Mouse (Mus musculus) lung, postnatal 0 days (tissue): ENCODE results near the gene Strn4. TPM values are rescaled to one million over a fixed set of nuclear protein-coding genes. Genes with fewer than 3 reads are reported as not detected.

ENCODE experiments used
- ATAC-seq: fragments of 200-750 bp; cut with Nextera tagmentation; 2 replicates; pipeline ENCODE4 v1.8.0; 2017; ENCODE audit warnings: moderate library complexity
- DNase-seq: peaks from one replicate; pipeline ENCODE4 v3.0.0-alpha.2; 2016; ENCODE audit warnings: low spot score
- H3K27ac ChIP-seq: fragments of 300-500 bp; sonication (generic); 2 replicates; pipeline ENCODE4 v1.5.1; 2014; ENCODE audit warnings: antibody characterized with exemption, mild to moderate bottlenecking, low read length, mixed read lengths
- H3K27me3 ChIP-seq: fragments of 300-500 bp; sonication (generic); replicated peaks from 2 replicates; pipeline ENCODE4 v1.6.1; 2014; ENCODE audit warnings: low read length, mixed read lengths; ENCODE audit not compliant: insufficient read depth
- H3K36me3 ChIP-seq: fragments of 300-500 bp; sonication (generic); 2 replicates; pipeline ENCODE4 v1.6.1; 2014; ENCODE audit warnings: low read length, mixed read lengths; ENCODE audit not compliant: insufficient read depth
- H3K4me1 ChIP-seq: fragments of 300-500 bp; sonication (generic); 2 replicates; pipeline ENCODE4 v1.6.1; 2014; ENCODE audit warnings: antibody characterized with exemption, low read depth, low read length, mixed read lengths; ENCODE audit not compliant: insufficient read depth
- H3K4me2 ChIP-seq: fragments of 300-500 bp; sonication (generic); replicated peaks from 2 replicates; pipeline ENCODE4 v1.6.1; 2014; ENCODE audit warnings: low read depth, mild to moderate bottlenecking, low read length, moderate library complexity, mixed read lengths
- H3K4me3 ChIP-seq: fragments of 300-500 bp; sonication (generic); 2 replicates; pipeline ENCODE4 v1.5.1; 2014; ENCODE audit warnings: low read depth, low read length
- H3K9ac ChIP-seq: fragments of 300-500 bp; sonication (generic); replicated peaks from 2 replicates; pipeline ENCODE4 v1.6.1; 2014; ENCODE audit warnings: low read depth, mild to moderate bottlenecking
- H3K9me3 ChIP-seq: fragments of 300-500 bp; sonication (generic); 2 replicates; pipeline ENCODE4 v1.6.1; 2016; ENCODE audit warnings: low read length, mixed read lengths
- CTCF ChIP-seq: IDR thresholded peaks from 2 replicates; pipeline ENCODE4 v1.5.1; 2016; ENCODE audit warnings: antibody characterized with exemption, mild to moderate bottlenecking
- EP300 ChIP-seq: IDR thresholded peaks from 2 replicates; pipeline ENCODE4 v1.6.1; 2016; ENCODE audit warnings: antibody characterized with exemption, mild to moderate bottlenecking, control low read depth
- WGBS: fragments of 180-500 bp; shearing (Covaris S2); extraction: QIAGEN DNeasy Blood & Tissue Kit; methylation state at CpG from one replicate; pipeline ENCODE4 v1.1.7; 2014; 5-methylcytosine and 5-hydroxymethylcytosine counted together
- polyA plus RNA-seq: library from polyadenylated mRNA; unstranded; fragments of >200 nt; fragmentation: Nextera tagmentation; extraction: Ambion mirVana; gene quantifications from 2 replicates; pipeline ENCODE4 v1.2.1, GENCODE M21; 2015

Strn4 gene
- polyA plus RNA-seq, 1 experiment from 2014 or later: 57.7 TPM

DNA sequence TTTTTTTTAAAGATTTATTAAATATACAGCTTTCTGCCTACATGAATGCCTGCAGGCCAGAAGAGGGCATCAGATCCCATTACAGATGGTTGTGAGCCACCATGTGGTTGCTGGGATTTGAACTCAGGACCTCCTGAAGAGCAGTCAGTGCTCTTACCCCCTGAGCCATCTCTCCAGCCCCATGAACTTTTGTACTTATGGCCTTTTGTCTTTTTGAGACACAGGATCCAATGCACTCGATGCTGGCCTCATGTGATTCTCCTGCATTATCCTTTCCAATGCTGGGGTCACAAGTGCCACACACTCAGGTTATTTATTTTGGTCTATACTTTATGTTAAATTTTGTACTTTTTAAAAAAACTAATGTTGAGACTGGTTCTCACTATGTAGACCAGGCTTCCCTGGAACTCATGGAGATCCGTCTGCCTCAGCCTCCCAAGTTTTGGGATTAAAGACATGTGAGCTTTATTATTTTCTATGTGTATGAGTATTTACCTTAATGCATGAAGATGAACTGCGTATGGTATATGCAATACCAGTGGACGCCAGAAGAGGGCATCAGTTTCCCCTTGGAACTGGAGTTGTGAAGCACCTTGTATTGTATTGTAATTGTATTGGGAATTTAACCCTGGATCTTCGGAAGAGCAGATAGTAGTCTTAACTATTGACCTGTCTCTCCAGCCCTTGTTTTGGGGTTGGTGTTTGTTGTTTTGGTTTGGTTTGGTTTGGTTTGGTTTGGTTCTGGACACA is 44.4 kb downstream of the Strn4 start:
- ATAC-seq: no peak
- DNase-seq: peak; percentile 42

DNA sequence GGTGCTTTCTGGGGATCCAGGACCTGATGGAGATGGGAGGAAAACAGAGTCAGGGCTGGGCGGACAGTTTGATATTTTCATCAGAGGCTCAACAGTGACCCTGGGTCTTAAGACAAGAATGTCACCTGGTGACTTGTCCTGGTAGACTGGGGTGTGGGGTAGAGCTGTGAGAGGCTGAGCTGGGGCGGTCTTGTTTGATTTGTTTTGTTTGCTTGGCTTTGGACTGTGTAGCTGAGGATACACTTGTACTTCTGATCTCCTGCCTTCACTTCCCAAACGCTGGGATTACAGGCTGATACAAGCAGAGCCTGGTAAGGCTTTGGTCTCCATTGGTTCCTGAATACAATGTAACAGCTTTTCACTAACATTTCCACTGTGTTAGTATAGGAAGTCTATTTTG is 51.8 kb downstream of the Strn4 start:
- Histone ChIP-seq H3K4me2 (no peak overlapping the region), H3K27me3 (no peaks in the 10 kb centered on the region), H3K9me3 (no peaks in the 10 kb centered on the region), H3K9ac (no peak overlapping the region), H3K4me1 (no peaks in the 10 kb centered on the region), H3K27ac (peak overlapping the region; percentile 27; the same call in 1 of the 2 replicates), H3K36me3 (0 out of 2 replicates have a peak, but pooled peaks cover 11% of the 10 kb centered on the region), H3K4me3 (no peak overlapping the region)
- ATAC-seq: peak; percentile 36; the same call in 1 of the 2 replicates
- peak; percentile 11 for DNase-seq
- no peak for TF ChIP-seq CTCF
- no peak for TF ChIP-seq EP300
- WGBS: 49% methylated on average over 3 of the region's 3 CpGs

More for the DNA sequence above, 44.4 kb downstream of the Strn4 start:
- Histone ChIP-seq H3K4me2 (no peak overlapping the region), H3K9ac (no peak overlapping the region), H3K27ac (no peak overlapping the region), H3K9me3 (no peaks in the 10 kb centered on the region), H3K36me3 (peaks cover 33% of the 10 kb centered on the region), H3K4me1 (no peaks in the 10 kb centered on the region), H3K27me3 (no peaks in the 10 kb centered on the region), H3K4me3 (no peak overlapping the region)
- WGBS: 30% methylated on average over 5 of the region's 5 CpGs
- TF ChIP-seq CTCF (peak; percentile 83), EP300 (no peak)

- no peak overlapping the region for H3K4me3 ChIP-seq
- ATAC-seq (peak; percentile 47; the same call in 1 of the 2 replicates), DNase-seq (peak; percentile 36)
- WGBS: 49% methylated on average over 16 of the region's 16 CpGs
- no peak overlapping the region for H3K9ac ChIP-seq
- no peak overlapping the region for H3K27ac ChIP-seq
- no peak overlapping the region for H3K4me2 ChIP-seq
- H3K9me3 ChIP-seq: no peaks in the 10 kb centered on the region
- TF ChIP-seq EP300 (no peak), CTCF (no peak)
- 0 out of 2 replicates have a peak, but pooled peaks cover 8% of the 10 kb centered on the region for H3K36me3 ChIP-seq
- no peaks in the 10 kb centered on the region for H3K27me3 ChIP-seq
- H3K4me1 ChIP-seq: no peaks in the 10 kb centered on the region
Measured at GRCm38 (mm10) chr7:16869497-16869896, 53.8 kb downstream of the Strn4 start.

DNA sequence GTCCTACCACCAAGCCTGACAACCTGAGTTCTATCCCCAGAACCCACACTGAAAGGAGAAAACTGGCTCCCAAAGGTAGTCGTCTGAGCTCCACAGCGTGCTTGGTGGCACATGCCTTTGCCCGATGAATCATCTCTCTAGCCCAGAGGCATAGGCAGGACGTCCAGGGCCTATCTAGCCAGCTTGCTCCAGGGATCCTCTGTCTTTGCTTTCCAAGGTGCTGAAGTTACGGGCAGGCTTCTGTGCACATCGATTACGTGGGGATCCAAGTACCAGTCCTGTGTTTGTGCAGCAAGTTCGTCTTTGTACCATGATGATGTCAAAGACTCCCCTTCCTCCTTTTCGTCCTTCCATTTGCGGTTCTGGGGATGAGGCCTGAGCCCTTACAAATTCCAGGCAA is 55.9 kb downstream of the Strn4 start:
- Histone ChIP-seq H3K9me3 (no peaks in the 10 kb centered on the region), H3K4me1 (no peaks in the 10 kb centered on the region), H3K4me3 (no peak overlapping the region), H3K36me3 (0 out of 2 replicates have a peak, but pooled peaks cover 5% of the 10 kb centered on the region), H3K9ac (no peak overlapping the region), H3K4me2 (no peak overlapping the region), H3K27me3 (0 out of 2 replicates have a peak, but pooled peaks cover 6% of the 10 kb centered on the region), H3K27ac (no peak overlapping the region)
- TF ChIP-seq EP300 (no peak), CTCF (no peak)
- WGBS: 88% methylated on average over 10 of the region's 10 CpGs
- ATAC-seq: no peak
- no peak for DNase-seq

- Histone ChIP-seq H3K4me1 (no peaks in the 10 kb centered on the region), H3K27me3 (0 out of 2 replicates have a peak, but pooled peaks cover 6% of the 10 kb centered on the region), H3K9me3 (no peaks in the 10 kb centered on the region), H3K27ac (no peak overlapping the region), H3K4me3 (no peak overlapping the region), H3K36me3 (0 out of 2 replicates have a peak, but pooled peaks cover 5% of the 10 kb centered on the region), H3K9ac (no peak overlapping the region), H3K4me2 (no peak overlapping the region)
- TF ChIP-seq CTCF (no peak), EP300 (no peak)
- 90% methylated on average over 9 of the region's 9 CpGs for WGBS
- ATAC-seq: no peak
- DNase-seq: no peak
Measured at GRCm38 (mm10) chr7:16872478-16872877, 56.8 kb downstream of the Strn4 start.

GRCm38 (mm10) chr7:16873392-16873791 is 57.7 kb downstream of the Strn4 start:
- WGBS: 88% methylated on average over 4 of the region's 4 CpGs
- DNase-seq: no peak
- 0 out of 2 replicates have a peak, but pooled peaks cover 5% of the 10 kb centered on the region for H3K36me3 ChIP-seq
- 0 out of 2 replicates have a peak, but pooled peaks cover 6% of the 10 kb centered on the region for H3K27me3 ChIP-seq
- H3K4me1 ChIP-seq: no peaks in the 10 kb centered on the region
- no peak for ATAC-seq
- H3K27ac ChIP-seq: no peak overlapping the region
- H3K9ac ChIP-seq: no peak overlapping the region
- no peak for TF ChIP-seq EP300
- peak; percentile 46 for TF ChIP-seq CTCF
- H3K9me3 ChIP-seq: no peaks in the 10 kb centered on the region
- H3K4me3 ChIP-seq: no peak overlapping the region
- no peak overlapping the region for H3K4me2 ChIP-seq
